Mouse (Mus musculus): ENCODE measurements around the gene Fam71b.
"Not testable (repeated sequence)": the region's sequence is repeated elsewhere in the genome, so short reads cannot be mapped to it uniquely, and the experiment has no call there.

The Fam71b gene

DNA sequence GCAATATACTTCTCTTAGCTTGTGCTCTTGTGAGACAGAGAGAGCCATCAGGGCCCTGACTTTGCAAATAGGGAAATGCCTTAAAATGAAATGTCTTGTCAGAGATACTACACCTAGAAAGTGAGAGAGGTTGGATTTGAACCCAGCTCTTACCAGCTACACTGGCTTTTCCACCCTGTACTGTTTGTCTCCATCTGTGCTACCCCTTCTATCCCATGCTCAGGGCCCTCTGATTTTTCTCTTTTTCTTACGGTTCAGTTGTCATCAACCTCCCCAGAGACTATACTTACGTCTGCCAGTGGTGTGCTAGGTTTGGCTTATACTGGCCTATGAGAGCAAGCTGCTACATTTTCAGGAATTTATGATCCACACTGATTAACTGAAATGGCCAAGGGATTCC, 11.4 kb upstream of the Fam71b start:
- no peak for DNase-seq (ENCODE audit: low spot score in 2 of 2)

- no peak for DNase-seq (ENCODE audit: low spot score in 2 of 2)
Observed at GRCm38 (mm10) chr11:46386556-46386955, 9.8 kb upstream of the Fam71b start.

- no peak for DNase-seq (ENCODE audit: low spot score in 2 of 2)
Observed at GRCm38 (mm10) chr11:46387061-46387460, 9.3 kb upstream of the Fam71b start.

DNA sequence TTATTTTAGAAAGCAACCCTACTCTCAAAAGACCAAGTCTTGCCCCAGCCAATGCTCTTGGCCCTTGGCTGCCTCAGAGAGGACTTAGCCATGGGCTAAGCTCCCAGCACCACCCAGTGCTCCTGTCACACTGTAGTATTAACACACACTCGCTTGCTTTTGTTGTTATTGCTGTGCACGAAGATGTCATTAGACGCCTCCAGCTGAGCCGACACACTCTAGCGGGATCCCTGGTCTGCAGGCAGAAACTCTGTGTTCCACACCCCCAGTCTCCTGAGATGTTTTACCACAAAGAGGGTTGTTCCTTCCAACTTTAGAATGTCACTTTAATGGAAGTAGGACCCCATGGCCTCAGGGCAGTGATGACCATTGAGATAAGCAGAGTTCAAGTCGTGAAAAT, 7.9 kb upstream of the Fam71b start:
- no peak for DNase-seq (ENCODE audit: low spot score in 2 of 2)

DNA sequence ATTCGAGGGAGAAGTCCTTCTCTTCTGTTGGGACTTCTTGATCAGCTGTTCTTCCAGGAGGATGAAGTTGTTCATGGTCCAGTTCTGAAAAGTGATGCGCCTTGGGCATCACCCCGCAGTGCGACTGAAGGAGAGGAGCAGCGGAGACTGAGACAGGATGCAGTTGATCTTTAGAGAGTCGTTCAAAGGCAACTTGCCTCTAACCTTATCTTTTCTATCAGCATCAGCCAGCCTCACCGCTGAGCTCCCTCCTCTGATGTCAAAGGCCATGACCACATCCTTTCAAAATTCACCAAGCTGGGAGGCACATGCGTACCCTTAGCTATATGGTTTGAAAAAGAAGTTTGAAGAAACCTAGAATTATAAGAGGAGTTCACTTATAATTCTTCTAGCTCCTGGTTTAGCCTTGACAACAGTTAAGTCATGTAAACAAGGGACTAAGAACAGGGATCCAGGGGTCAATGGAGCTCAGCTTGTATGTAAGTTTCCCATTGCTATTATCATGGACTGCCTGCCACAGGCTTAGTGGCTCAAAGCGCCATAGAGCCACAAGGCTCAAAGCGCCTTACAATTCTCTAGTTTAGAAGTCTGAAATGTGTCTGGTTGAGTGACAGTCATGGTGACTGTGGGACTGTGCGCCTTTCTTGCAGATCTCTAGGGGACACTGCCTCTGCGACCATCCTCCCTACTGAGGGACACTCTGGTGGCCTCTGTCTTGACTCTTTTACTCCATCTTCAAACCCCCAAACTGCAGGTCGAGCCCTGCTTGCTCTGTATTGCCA, 6.8 kb upstream of the Fam71b start, which contains the start of gene Itk:
TSS of gene Itk (minus strand) at position 180 of the 782 bp plus-strand sequence.
- DNase-seq (ENCODE audit: low spot score in 2 of 2): no peak

GRCm38 (mm10) chr11:46390621-46391020, 5.7 kb upstream of the Fam71b start:
- no peak for DNase-seq (ENCODE audit: low spot score in 2 of 2)

- no peak for DNase-seq (ENCODE audit: low spot score in 2 of 2)
Observed at GRCm38 (mm10) chr11:46392890-46393289, 3.5 kb upstream of the Fam71b start.

- DNase-seq (ENCODE audit: low spot score in 2 of 2): no peak
Observed at GRCm38 (mm10) chr11:46393413-46393812, 2.9 kb upstream of the Fam71b start.

DNA sequence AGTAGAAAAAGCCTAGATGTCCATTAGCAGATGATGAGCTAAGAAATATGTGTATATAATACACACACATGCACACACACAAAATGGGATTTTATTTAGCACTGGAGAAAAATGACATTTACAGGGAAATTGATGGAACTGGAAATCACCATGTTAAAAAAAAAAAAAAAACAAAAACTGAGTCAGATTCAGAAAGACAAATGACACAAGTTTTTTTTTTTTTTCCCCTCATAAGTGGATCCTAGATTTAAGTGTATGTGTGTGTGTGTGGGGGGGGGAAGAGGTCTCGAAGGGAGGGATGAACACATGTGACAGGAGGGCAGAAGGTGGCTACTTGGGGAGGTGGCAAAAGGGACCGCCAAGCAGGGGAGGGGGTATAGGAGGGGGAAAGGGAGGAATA, 1.3 kb upstream of the Fam71b start:
- no peak for DNase-seq (ENCODE audit: low spot score in 2 of 2)

GRCm38 (mm10) chr11:46395698-46396097, 661 bp upstream of the Fam71b start:
- DNase-seq (ENCODE audit: low spot score in 2 of 2): no peak

- peak; percentile 14 to 15 for DNase-seq (ENCODE audit: low spot score in 2 of 2)
Observed at GRCm38 (mm10) chr11:46396860-46397179, 461 bp downstream of the Fam71b start.

DNA sequence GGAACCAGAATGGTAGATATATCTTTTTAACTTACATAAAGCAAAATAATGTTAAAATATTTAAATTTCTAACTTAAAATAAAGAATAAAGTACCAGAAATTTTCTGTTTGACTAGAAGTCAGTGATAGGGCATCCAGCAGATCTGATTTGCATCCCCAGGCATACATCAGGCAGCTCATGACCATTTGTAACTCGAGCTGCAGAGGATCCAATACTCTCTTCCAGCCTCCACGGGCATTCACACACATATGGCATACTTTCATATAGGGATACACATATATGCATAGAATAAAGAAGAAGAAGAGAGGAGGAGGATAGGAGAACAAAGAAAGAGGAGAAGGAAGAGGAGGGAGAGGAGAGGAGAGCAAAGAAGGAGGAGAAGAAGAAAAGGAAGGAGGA, 1.5 kb downstream of the Fam71b start:
- no peak for DNase-seq (ENCODE audit: low spot score in 2 of 2)

GRCm38 (mm10) chr11:46398473-46398872, 2.1 kb downstream of the Fam71b start:
- DNase-seq (ENCODE audit: low spot score in 2 of 2): no peak

DNA sequence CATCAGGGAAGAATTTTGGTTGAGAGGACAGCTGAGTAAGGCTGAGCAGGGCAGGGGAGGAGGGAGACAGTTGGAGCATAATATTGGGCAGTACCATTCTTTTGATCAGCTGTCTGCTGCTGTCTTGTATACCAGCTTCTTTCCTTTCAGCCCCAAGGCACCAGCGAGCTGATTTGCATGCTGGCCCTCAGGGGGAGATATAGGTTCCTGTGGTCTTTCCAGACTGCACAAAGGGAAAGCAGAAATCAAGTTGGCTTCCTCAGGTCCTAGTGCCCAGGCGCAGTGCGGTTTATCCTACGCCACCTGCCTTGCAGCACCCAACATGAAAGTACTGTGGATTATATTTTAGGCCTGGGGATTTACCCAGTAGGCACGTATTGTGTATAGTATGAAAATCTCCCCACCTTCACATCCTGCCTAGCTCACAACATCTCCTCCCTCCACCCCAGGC, 2.6 kb downstream of the Fam71b start:
- DNase-seq (ENCODE audit: low spot score in 2 of 2): no peak

DNA sequence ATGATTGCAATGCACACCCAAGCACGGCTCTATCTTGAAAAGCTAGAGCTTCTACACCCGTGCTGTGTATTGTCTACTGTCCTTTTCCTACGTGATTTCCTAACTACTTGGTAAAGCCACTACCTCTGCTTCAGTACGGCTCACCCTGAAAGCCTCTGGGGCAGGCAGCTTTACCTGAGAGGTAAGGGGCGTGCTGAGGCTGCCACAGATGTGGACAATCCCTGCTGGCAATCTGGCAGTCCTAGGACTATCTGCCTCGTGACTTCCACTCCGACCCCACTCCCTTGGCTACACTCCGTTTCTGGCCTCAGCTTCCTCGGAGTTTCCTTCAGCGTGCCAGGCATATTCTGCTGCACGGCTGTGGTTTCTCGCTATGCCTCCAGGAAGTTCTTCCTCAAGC, 5.2 kb downstream of the Fam71b start:
- DNase-seq (ENCODE audit: low spot score in 2 of 2): no peak

DNA sequence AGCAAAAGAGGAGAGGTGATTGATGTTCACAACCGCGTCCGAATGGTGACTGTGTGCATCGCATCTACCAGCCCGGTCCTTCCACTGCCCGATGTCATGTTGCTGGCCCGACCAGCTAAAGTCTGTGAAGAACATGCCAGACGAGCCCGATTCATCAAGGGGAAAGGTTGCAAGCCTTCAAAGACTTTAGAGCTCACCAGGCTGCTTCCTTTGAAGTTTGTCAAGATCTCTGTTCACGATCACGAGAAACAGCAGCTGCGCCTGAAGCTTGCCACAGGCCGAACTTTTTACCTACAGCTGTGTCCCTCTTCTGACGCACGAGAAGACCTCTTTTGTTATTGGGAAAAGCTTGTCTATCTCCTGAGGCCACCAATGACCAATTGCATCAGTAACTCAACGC, 8.6 kb downstream of the Fam71b start:
- DNase-seq (ENCODE audit: low spot score in 2 of 2): no peak

DNA sequence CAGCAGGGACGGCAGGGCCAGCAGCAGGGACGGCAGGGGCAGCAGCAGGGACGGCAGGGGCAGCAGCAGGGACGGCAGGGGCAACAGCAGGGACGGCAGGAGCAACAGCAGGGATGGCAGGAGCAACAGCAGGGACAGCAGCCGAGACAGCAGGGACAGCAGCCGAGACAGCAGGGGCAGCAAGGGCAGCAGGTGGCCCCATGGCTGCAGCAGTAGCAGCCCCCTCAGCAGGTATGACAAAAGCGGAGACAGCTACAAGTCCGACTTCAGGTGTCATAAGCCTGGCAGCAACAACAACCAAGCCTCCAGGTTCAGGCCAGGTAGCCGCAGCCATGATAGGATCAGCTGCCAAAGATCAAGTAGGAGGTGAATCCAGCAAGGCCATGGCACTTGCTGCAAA, 10.4 kb downstream of the Fam71b start:
- no peak for DNase-seq (ENCODE audit: low spot score in 2 of 2)

- no peak for DNase-seq (ENCODE audit: low spot score in 2 of 2)
Observed at GRCm38 (mm10) chr11:46410018-46410563, 13.7 kb downstream of the Fam71b start.

DNA sequence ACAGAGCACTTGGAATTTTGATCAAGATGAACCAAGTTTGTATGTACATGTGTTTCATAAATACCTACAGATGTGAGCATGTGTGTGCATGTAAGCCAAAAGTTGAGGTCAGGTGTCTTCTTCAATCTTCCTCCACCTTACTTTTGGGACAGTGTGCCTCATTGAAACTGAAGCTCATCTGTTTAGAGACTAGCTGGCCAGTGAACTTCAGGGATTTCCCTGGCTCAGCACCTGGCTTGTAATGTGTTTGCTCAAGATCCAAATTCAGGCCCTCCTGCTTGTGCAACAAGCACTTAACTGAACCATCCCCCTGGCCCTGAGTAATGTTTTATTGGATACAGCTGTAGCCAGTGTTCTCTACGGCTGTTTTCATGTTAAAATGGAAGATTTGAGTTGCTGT, 22.1 kb downstream of the Fam71b start:
- DNase-seq (ENCODE audit: low spot score in 2 of 2): no peak

DNA sequence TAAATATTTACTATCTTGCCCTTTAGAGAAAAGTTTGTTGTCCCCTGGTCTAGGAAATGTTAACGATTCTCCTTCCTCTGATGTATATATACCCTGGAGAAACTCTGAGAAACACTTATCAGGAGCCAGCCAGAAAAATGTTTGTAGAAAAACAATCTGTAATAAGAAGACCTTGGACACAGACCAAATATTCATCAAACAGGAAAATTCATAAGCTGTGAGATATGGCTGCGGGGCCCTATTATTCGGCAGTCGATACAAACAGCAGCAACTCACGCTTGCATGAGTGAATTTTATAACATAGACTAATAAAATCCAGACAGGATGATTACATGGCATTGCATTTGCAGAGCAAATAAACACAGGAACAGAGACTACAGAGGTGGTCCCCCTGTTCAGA, 22.5 kb downstream of the Fam71b start:
- DNase-seq (ENCODE audit: low spot score in 2 of 2): no peak

DNA sequence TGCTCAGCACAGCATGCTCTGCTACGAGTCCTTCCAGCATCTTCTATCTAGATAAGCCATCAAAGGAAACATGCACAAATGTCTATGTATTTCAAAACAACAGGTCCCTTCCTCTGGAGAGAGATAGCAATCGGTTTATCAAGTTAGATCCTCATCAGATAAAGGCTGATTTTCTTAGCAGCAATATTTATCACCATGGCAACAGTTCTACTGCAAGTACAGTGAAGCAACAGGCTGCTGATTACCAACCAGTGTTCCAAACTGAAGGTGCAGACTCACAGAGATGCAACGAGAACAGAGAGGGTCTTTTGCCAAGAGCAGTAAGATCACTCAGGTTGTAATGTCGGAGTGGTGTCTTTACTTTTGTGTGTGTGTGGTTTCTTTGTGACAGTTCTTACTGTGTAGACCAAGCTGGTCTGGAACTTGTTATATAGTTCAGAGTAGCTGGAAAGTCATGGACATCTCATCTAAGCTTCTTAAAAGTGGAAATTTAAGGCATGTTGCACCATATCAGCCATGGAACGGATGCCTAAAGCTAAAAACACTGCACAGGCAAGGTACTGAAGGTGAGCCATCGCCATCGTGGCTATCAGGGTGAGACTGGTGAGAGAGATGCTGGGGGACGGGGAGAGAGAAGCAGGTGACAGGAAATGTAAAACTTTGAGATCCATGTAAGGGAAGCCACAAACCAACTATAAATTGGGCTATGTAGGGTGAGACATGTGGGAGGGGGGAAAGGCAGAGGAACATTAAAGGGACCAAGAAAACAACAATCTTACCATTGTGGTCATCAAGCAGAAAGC, 24.9 kb downstream of the Fam71b start:
- DNase-seq (ENCODE audit: low spot score in 2 of 2): no peak

GRCm38 (mm10) chr11:46428131-46428530, 31.8 kb downstream of the Fam71b start:
- DNase-seq (ENCODE audit: low spot score in 2 of 2): not testable (repeated sequence)

GRCm38 (mm10) chr11:46430123-46430522, 33.8 kb downstream of the Fam71b start:
- no peak for DNase-seq (ENCODE audit: low spot score in 2 of 2)
